Mouse (Mus musculus) mature B cell (primary cell): ENCODE data around the gene Esp15.
"Not testable (repeated sequence)": the region's sequence is repeated elsewhere in the genome, so short reads cannot be mapped to it uniquely, and the experiment has no call there.

Source experiments
- in situ Hi-C: fragments of 300-500 bp; cut with MboI; formaldehyde crosslinking; loops from 2 replicates; pipeline ENCODE4 v1.14.3; 2019

The Esp15 gene

GRCm38 (mm10) chr17:39640654-39641053, at the start of gene Esp15:
Gene Esp15 (plus strand): TSS chr17:39640954.
- in situ Hi-C loops, result not testable (repeated sequence)

DNA sequence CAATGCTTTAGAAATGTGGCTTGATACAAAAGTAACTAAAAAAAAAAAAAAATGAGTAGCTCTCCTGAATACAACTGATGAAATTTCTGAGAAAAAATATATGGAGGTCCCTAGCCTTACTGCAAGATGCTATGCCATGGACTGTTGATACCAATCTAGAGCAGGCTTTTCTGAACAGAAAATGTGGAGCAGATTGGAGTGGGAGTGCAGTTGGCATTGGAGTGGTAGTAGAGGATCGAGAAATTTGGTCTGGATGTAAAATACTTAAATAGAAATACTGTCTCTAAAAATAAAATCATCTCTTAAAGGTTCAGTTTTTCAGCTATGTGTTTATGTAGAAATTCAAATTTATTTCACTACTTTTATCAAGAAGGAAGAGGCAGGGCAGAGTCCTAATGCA, 49.2 kb upstream of the Esp15 start:
- in situ Hi-C loops, result no loop called here
